Mouse (Mus musculus) lung, embryonic 15.5 days (tissue): Measurements from ENCODE around the gene 1500009L16Rik. TPM values are rescaled to one million over a fixed set of nuclear protein-coding genes. Genes with fewer than 3 reads are reported as not detected.

Source experiments
- ATAC-seq: fragments of 200-750 bp; cut with Nextera tagmentation; 2 replicates; pipeline ENCODE4 v1.8.0; 2017; ENCODE audit warnings: moderate number of reproducible peaks, borderline replicate concordance; ENCODE audit not compliant: low FRiP score, low TSS enrichment; ENCODE audit errors: extremely low read depth
- H3K27ac ChIP-seq: fragments of 300-500 bp; sonication (generic); 2 replicates; pipeline ENCODE4 v1.5.1; 2015; ENCODE audit warnings: moderate library complexity, mild to moderate bottlenecking, inconsistent platforms
- H3K27me3 ChIP-seq: fragments of 300-500 bp; sonication (generic); 2 replicates; pipeline ENCODE4 v1.6.1; 2015; ENCODE audit warnings: inconsistent platforms
- H3K36me3 ChIP-seq: fragments of 300-500 bp; sonication (generic); 2 replicates; pipeline ENCODE4 v1.6.1; 2015; ENCODE audit warnings: inconsistent platforms
- H3K4me1 ChIP-seq: fragments of 300-500 bp; sonication (generic); 2 replicates; pipeline ENCODE4 v1.6.1; 2015; ENCODE audit warnings: inconsistent platforms
- H3K4me2 ChIP-seq: fragments of 300-500 bp; sonication (generic); 2 replicates; pipeline ENCODE4 v1.6.1; 2015; ENCODE audit warnings: inconsistent platforms, mild to moderate bottlenecking, moderate library complexity
- H3K4me3 ChIP-seq: fragments of 300-500 bp; sonication (generic); 2 replicates; pipeline ENCODE4 v1.5.1; 2015; ENCODE audit warnings: mild to moderate bottlenecking, inconsistent platforms
- H3K9ac ChIP-seq: fragments of 300-500 bp; sonication (generic); 2 replicates; pipeline ENCODE4 v1.6.1; 2015; ENCODE audit warnings: inconsistent platforms
- H3K9me3 ChIP-seq: fragments of 300-500 bp; sonication (generic); 2 replicates; pipeline ENCODE4 v1.6.1; 2016; ENCODE audit warnings: inconsistent platforms
- WGBS: fragments of 180-500 bp; shearing (Covaris S2); methylation state at CpG from one replicate; pipeline ENCODE4 v1.1.7; 2015; 5-methylcytosine and 5-hydroxymethylcytosine counted together
- polyA plus RNA-seq: library from polyadenylated mRNA; unstranded; fragments of >200 nt; fragmentation: Nextera tagmentation; extraction: Ambion mirVana; gene quantifications from 2 replicates; pipeline ENCODE4 v1.2.1, GENCODE M21; 2015

Gene 1500009L16Rik
- polyA plus RNA-seq, 1 experiment from 2014 or later = 44.0 TPM

DNA sequence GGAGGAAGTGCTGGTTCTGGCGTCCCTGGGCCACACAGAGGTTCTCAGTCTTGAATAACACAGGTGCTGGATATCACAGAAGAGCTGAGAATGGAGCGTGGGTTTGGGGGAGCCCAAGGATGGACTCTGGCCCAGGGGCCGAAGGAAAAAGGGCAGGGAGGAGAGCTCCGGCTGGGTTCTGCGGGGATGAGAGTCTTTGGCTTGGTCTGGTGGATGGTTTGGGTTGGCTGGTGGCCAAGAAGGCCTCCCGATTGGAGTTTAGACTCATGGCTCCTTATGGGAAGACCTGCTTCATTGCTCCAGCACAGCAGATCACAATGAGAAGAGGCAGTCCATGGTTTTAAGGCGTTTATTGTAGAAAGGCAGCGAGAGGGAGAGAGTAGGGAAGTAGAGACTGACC, 84.6 kb downstream of the 1500009L16Rik start:
- Histone ChIP-seq H3K27ac (no peak overlapping the region), H3K4me3 (no peak overlapping the region), H3K9ac (no peak overlapping the region), H3K9me3 (no peaks in the 10 kb centered on the region), H3K27me3 (no peaks in the 10 kb centered on the region), H3K4me2 (no peak overlapping the region), H3K36me3 (no peaks in the 10 kb centered on the region), H3K4me1 (peaks cover 37% of the 10 kb centered on the region)
- whole genome bisulfite sequencing = 64% methylated on average over 8 of the region's 8 CpGs
- ATAC-seq = no peak

Other genes starting within 250 kb of the 1500009L16Rik start
- 1.9 and 2.3 TPM in 2 replicates for gene Aldh1l2, start 188.7 kb upstream of the 1500009L16Rik start, polyA plus RNA-seq
- 32.3 and 34.9 TPM in 2 replicates for gene Washc4, start 179.1 kb upstream of the 1500009L16Rik start, polyA plus RNA-seq
- 40.9 and 46.2 TPM in 2 replicates for gene Appl2, start 74.1 kb upstream of the 1500009L16Rik start, polyA plus RNA-seq